In the genomic region with DNA sequence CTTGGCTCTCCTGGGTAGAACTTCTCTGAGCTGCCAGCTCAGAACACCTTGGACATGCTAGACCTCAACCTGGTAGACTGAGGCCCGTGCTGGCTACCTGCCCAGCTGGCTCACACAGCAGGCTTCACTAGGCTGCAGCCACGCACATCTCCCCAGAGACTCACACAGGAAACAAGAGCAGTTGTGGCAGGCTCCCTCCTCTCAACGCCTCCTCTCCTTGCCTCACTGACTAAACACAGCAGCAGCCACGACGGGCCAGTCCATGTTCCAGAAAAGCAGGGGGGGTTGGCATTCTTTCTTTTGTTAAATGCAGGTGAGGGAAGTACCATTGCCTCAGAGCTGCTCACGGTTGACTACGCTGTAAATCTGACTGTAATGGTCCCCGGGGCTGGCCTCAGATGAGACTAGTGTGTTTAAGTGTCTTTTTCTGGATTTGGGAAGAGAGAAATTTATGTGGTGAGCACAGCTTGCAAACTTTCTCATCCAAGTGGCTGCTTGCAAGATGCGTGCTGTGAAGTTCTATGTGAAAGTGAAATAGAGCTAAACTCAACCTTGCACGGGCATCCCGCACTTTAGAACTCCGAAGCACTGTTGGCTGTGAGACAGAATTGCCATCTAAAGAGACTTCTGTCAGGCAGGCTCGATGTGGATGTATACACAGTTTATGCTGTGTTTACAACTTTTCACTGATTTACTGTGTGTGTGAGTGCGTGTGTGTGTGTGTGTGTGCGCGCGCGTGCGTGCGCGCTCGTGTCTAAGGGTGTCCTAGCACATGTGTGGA, we compare ENCODE assay signal across 7 mouse cellular contexts.
DNase-seq lines count a peak whose midpoint lies in the region; ATAC-seq lines count a peak whose summit lies in the region.

No protein-coding gene starts in this region.

- no peaks in the 10 kb centered on the region for H3K9me3 ChIP-seq in embryonic facial prominence, embryonic 14.5 days (ENCODE audit: control insufficient read depth, low read length)
- no peaks in the 10 kb centered on the region for H3K9me3 ChIP-seq in heart, embryonic 12.5 days (replicated peaks)
- no peaks in the 10 kb centered on the region for H3K9me3 ChIP-seq in kidney, embryonic 14.5 days (ENCODE audit: control insufficient read depth, low read length)
- no peaks in the 10 kb centered on the region for H3K9me3 ChIP-seq in limb, embryonic 13.5 days
- H3K9me3 ChIP-seq in midbrain, embryonic 15.5 days = no peaks in the 10 kb centered on the region

- H3K27ac ChIP-seq in embryonic facial prominence, embryonic 14.5 days (replicated peaks; ENCODE audit: low read depth, low read length) = peak overlapping the region; percentile 85
- peak overlapping the region; percentile 67 for H3K27ac ChIP-seq in heart, embryonic 12.5 days (ENCODE audit: poor library complexity, severe bottlenecking)
- peak overlapping the region; percentile 89 for H3K27ac ChIP-seq in kidney, embryonic 14.5 days (ENCODE audit: low read depth, low read length)
- peak overlapping the region; percentile 83 for H3K27ac ChIP-seq in limb, embryonic 13.5 days
- peak overlapping the region; percentile 74 for H3K27ac ChIP-seq in midbrain, embryonic 15.5 days

- peak; percentile 91 for ATAC-seq in embryonic facial prominence, embryonic 14.5 days (ENCODE audit: low read depth)
- peak; percentile 66 for ATAC-seq in heart, embryonic 12.5 days (ENCODE audit: insufficient number of reproducible peaks, low FRiP score)
- ATAC-seq in kidney, embryonic 14.5 days (ENCODE audit: low FRiP score, low TSS enrichment) = peak; percentile 90
- ATAC-seq in limb, embryonic 13.5 days (ENCODE audit: low FRiP score, low read depth) = peak; percentile 70
- ATAC-seq in midbrain, embryonic 15.5 days (replicated peaks) = peak; percentile 80

- peak overlapping the region; percentile 43 for H3K4me3 ChIP-seq in embryonic facial prominence, embryonic 14.5 days (ENCODE audit: low read depth, low read length)
- H3K4me3 ChIP-seq in heart, embryonic 12.5 days = peak overlapping the region; percentile 36
- peak overlapping the region; percentile 41 for H3K4me3 ChIP-seq in kidney, embryonic 14.5 days (ENCODE audit: low read length)
- H3K4me3 ChIP-seq in limb, embryonic 13.5 days = peak overlapping the region; percentile 49
- H3K4me3 ChIP-seq in midbrain, embryonic 15.5 days = peak overlapping the region; percentile 32

- no peaks in the 10 kb centered on the region for H3K36me3 ChIP-seq in embryonic facial prominence, embryonic 14.5 days (ENCODE audit: control insufficient read depth, insufficient read depth, low read length)
- peaks cover 9% of the 10 kb centered on the region for H3K36me3 ChIP-seq in heart, embryonic 12.5 days
- H3K36me3 ChIP-seq in kidney, embryonic 14.5 days (ENCODE audit: control insufficient read depth, insufficient read depth, low read length) = no peaks in the 10 kb centered on the region
- no peaks in the 10 kb centered on the region for H3K36me3 ChIP-seq in limb, embryonic 13.5 days
- no peaks in the 10 kb centered on the region for H3K36me3 ChIP-seq in midbrain, embryonic 15.5 days (replicated peaks)

- DNase-seq in adrenal gland, postnatal 14 days = peak; percentile 76
- DNase-seq in embryonic facial prominence, embryonic 14.5 days (ENCODE audit: low spot score) = peak; percentile 93
- peak; percentile 78 to 89 for DNase-seq in spleen, adult 18-20 months

- H3K27me3 ChIP-seq in embryonic facial prominence, embryonic 14.5 days (replicated peaks; ENCODE audit: control insufficient read depth, insufficient read depth, low read length) = no peaks in the 10 kb centered on the region
- H3K27me3 ChIP-seq in heart, embryonic 12.5 days (replicated peaks) = no peaks in the 10 kb centered on the region
- no peaks in the 10 kb centered on the region for H3K27me3 ChIP-seq in kidney, embryonic 14.5 days (ENCODE audit: control insufficient read depth, insufficient read depth, low read length)
- no peaks in the 10 kb centered on the region for H3K27me3 ChIP-seq in limb, embryonic 13.5 days
- no peaks in the 10 kb centered on the region for H3K27me3 ChIP-seq in midbrain, embryonic 15.5 days (replicated peaks)

- H3K4me2 ChIP-seq in embryonic facial prominence, embryonic 14.5 days (ENCODE audit: low read depth, low read length) = peak overlapping the region; percentile 58
- H3K4me2 ChIP-seq in heart, embryonic 12.5 days = peak overlapping the region; percentile 60
- H3K4me2 ChIP-seq in kidney, embryonic 14.5 days (replicated peaks; ENCODE audit: low read depth, low read length) = peak overlapping the region; percentile 53
- H3K4me2 ChIP-seq in limb, embryonic 13.5 days (replicated peaks) = peak overlapping the region; percentile 70
- H3K4me2 ChIP-seq in midbrain, embryonic 15.5 days = peak overlapping the region; percentile 49

- peaks cover 34% of the 10 kb centered on the region for H3K4me1 ChIP-seq in embryonic facial prominence, embryonic 14.5 days (ENCODE audit: control insufficient read depth, insufficient read depth, low read length)
- H3K4me1 ChIP-seq in heart, embryonic 12.5 days (replicated peaks) = peaks cover 63% of the 10 kb centered on the region
- H3K4me1 ChIP-seq in kidney, embryonic 14.5 days (ENCODE audit: control insufficient read depth, insufficient read depth, low read length) = peaks cover 57% of the 10 kb centered on the region
- peaks cover 59% of the 10 kb centered on the region for H3K4me1 ChIP-seq in limb, embryonic 13.5 days
- H3K4me1 ChIP-seq in midbrain, embryonic 15.5 days = peaks cover 35% of the 10 kb centered on the region

- peak overlapping the region; percentile 66 for H3K9ac ChIP-seq in embryonic facial prominence, embryonic 14.5 days (ENCODE audit: low read depth, low read length)
- H3K9ac ChIP-seq in heart, embryonic 12.5 days = peak overlapping the region; percentile 28
- peak overlapping the region; percentile 56 for H3K9ac ChIP-seq in kidney, embryonic 14.5 days (ENCODE audit: low read depth, low read length)
- peak overlapping the region; percentile 70 for H3K9ac ChIP-seq in limb, embryonic 13.5 days
- H3K9ac ChIP-seq in midbrain, embryonic 15.5 days = peak overlapping the region; percentile 41

- 39% methylated on average over 22 of the region's 22 CpGs for WGBS in embryonic facial prominence, embryonic 14.5 days
- 43% methylated on average over 22 of the region's 22 CpGs for WGBS in heart, embryonic 12.5 days
- WGBS in kidney, embryonic 14.5 days = 42% methylated on average over 22 of the region's 22 CpGs
- WGBS in limb, embryonic 13.5 days = 36% methylated on average over 22 of the region's 22 CpGs
- 38% methylated on average over 22 of the region's 22 CpGs for WGBS in midbrain, embryonic 15.5 days

Comparison
In these comparisons a context has a peak if more than half of its experiments do, and no peak if none do; other contexts are left out.
1. Peak in every context shown above with its lines: DNase-seq, ATAC-seq, H3K4me3 ChIP-seq and H3K27ac ChIP-seq.